Mouse (Mus musculus) heart, adult 8-10 months (tissue): ENCODE results near the gene Erbb2. TPM values are rescaled to one million over a fixed set of nuclear protein-coding genes. Genes with fewer than 3 reads are reported as not detected.
"Not testable (repeated sequence)": the region's sequence is repeated elsewhere in the genome, so short reads cannot be mapped to it uniquely, and the experiment has no call there.

Source experiments
- DNase-seq: peaks from one replicate; pipeline ENCODE4 v3.0.0; 2022; ENCODE audit warnings: low spot score
- total RNA-seq, 4 experiments: library from RNA; stranded (reverse); gene quantifications; 2 replicates each; pipeline ENCODE4 v1.2.4; 2022

The Erbb2 gene
- total RNA-seq: 1 to 10 TPM; 5.4 to 9.1 (median 8.0) TPM

DNA sequence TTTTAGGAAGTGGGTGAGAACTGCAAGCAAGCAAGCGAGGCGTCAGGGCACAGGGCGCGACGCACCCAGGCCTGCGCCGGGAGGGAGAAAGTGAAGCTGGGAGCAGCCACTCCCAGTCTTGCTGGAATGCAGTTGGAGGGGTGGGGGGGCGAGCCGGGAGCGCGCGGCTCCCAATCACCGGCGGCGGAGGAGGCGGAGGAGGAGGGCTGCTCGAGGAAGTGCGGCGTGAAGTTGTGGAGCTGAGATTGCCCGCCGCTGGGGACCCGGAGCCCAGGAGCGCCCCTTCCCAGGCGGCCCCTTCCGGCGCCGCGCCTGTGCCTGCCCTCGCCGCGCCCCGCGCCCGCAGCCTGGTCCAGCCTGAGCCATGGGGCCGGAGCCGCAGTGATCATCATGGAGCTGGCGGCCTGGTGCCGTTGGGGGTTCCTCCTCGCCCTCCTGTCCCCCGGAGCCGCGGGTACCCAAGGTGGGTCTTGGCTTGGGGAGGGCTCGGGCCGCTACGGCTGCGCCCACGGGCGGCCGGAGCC lies at the start of gene Erbb2:
Gene Erbb2 (plus strand): TSS at position 198 of the 524 bp plus-strand sequence.
- peak; percentile 59 for DNase-seq

DNA sequence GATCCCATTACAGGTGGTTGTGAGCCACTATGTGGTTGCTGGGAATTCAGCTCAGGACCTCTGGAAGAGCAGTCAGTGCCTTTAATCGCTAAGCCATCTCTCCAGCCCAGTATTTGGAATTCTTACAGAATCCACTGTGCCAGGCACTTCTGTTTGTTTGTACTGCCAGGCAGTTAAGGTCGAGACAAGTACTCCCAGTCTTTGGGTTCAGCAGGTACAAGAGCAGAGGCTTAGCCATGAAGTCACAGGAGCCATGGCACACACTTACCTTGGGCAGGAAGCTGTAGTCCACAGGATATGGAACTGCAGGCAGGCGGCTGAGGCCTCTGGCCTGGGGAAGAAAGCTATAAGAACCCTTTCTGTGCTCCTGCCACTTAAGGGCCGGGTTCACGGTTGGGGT lies 48.5 kb upstream of the Erbb2 start:
- no peak for DNase-seq

DNA sequence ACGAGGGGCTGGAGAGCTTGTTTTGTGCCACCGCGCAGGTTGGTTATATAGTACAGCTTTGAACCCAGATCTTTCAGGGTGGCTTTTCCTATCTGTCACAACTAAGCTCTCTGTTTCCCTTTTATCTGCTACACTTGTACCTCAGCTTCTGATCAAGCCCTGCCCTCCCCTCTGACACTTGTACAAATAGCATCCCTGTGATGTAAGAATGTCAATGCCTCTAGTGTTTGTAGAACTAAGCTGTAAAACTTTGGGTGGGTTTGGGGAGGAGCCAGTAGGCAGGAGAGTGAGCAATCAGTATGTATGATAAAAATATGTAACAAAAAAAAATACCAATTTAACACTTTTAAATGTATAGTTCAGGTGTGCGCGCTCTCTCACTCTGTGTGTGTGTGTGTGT lies 47.9 kb upstream of the Erbb2 start:
- DNase-seq: no peak

DNA sequence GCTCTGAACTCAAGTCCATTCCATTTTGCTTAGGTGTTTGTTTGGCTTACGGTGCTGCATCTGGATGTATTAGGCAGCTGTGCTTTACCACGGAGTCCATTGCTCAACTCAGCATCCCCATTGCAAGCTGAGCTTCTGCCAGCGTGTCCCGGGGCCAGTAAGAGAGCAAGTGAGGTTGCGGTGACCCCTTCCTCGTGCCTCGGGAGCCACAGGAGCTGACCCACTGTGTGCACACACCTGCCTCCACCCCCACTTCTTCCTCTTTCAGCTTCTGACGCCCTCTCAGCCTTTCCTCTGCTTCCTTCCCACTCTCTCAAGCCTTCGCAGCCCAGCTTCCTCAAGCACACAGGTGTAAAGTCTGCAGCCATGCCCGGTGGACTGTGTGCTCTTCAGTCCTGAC lies 46.0 kb upstream of the Erbb2 start:
- no peak for DNase-seq

DNA sequence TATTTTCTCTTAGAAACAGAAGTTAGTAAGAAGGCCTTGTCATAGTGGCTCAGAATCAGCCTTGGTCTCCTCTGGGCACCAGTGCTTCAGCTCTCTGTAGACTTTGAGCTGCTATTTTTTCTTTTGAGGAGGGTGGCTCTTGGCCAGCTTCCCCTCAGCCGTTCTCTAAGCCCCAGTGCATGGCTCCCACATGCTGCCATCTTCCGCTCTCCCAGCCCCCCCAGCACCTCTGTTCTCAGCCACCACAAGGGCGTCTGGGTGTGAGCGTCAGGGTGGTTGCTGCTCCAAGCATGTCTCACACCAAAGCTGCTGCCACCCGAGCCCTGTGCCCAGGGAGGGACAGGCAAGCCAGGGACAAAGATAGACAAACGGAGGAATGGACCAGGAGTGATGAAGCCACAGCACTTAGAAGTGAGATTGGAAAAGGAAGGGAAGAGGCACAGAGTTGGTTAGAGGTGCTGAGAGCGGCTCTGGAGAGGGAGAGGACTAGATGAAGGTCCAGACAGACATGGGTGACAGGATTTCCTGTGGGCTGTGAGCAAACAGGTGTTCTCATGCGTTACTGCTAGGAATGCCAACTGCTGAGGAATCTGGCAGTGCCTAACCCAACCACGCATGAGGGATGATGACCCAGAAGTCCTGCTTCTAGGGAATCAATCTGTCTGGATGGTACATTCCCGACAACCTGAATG lies 45.0 kb upstream of the Erbb2 start:
- no peak for DNase-seq

DNA sequence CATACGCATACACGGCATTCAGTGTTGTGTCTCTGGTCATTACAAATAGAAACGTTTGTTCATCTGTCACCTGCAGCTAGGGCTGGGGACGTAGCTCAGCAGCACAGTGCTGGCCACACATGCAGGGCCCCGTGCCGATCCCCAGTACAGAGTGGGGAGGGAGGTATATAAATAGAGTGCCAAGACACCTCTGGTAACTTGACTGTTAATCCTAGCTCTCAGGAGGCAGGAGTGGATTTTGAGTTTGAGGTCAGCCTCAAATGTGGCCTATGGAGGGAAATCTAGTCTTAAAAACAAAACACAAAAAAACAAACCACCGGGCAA lies 44.4 kb upstream of the Erbb2 start:
- DNase-seq: no peak

DNA sequence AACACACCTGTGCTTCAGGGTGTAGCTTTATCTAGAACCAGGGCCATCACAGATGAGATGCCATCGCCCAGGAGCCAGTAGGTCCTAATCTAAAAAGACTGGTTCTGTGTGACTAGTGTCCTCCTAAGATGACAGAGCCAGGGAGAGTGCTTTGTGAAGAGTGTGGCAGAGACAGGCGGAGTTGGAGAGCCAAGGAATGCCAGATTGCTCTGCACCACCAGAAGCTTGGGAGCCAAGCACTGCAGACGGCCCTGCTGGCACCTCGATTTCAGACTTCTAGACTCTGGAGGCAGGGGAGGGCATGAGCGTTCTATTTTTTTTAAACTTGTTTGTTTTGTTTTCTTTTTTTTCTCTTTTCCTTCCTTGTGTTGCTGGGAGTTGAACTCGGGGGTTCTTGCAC lies 42.9 kb upstream of the Erbb2 start:
- no peak for DNase-seq

DNA sequence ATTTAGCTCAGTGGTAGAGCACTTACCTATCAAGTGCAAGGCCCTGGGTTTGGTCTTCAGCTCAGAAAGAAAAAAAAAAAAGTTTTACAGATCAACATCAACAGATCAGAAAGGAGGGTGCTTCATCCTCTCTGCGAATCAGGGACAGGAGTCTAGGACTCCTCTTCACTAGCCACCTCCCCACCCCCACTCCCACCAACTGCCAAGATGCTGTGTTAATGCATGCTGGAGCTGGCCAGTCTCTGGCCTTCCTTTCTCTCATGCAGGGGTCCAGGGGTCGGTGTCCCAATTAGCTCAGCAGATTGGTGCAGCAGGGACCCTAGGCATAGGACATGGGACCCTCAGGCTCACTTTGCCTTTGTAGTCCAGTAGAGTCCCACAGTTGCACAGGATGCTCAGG lies 41.7 kb upstream of the Erbb2 start:
- DNase-seq: no peak

DNA sequence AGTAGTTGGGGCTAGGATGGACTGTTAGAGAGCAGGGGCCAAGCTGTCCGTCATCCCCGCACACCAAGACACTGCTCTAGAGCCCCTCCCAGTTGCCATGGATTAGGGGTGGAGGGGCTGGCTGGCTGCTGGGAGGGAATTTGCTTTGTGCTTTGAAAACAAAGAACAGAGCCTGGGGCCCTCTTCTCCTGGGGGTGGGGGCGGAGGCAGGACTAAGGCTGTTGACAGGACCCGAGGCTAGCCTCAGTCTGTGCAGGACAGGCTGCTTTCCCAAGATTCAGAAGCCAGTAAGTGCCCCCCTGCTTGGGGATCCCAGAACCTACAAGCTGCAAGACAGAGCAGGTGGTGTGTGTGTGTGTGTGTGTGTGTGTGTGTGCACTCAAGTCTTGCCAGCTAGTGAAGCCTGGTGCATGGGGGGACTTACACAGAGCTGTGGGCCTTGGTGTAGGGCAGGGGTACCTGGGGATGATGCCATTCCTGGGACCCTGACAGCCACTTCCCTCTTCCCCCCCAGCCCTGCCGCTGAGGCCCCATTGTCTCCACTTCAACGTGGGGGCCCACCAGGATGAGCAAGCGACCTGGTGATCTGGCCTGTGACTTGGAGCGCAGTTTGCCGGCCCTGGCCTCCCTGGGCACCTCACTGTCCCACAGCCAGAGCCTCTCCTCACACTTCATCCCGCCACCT lies 40.6 kb upstream of the Erbb2 start:
- DNase-seq: no peak

DNA sequence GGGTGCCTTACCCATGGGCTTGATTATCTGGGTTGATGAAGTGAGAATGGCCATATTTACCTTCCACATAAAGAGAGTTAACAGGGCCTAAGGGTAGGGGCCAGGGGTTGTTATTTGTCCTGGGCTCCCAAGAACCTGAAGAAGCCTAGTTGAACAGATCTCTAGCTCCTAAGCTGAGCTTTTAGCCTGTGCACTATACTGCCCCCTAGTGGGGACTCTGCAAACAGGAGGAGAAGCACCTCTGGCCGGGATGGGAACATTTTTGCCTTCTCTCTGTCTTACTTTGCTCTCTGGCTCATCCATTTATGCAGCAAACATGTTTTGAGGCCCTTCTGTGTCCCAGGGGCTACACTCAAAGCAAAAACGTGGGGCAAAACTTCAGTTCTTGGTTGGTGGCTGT lies 39.9 kb upstream of the Erbb2 start:
- DNase-seq: peak; percentile 61

DNA sequence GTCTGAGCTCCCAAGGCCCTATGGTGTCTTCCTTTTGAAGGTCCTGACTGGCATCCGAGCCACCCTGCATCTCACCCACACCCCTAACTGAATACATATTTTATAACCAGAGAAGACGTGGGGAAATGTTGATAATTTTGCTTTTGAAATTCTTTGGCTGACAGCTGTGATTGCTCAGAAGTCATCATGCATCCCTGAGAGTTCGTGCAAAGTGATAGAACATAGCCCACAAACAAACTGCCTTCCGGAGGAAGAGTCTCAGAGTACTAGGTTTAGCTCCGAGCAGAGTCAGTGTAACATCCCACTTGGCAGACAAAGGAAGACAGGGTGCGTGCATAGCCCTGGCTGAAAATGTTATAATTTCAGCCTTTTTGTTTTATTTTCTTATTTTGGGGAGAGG lies 39.0 kb upstream of the Erbb2 start:
- DNase-seq: no peak

DNA sequence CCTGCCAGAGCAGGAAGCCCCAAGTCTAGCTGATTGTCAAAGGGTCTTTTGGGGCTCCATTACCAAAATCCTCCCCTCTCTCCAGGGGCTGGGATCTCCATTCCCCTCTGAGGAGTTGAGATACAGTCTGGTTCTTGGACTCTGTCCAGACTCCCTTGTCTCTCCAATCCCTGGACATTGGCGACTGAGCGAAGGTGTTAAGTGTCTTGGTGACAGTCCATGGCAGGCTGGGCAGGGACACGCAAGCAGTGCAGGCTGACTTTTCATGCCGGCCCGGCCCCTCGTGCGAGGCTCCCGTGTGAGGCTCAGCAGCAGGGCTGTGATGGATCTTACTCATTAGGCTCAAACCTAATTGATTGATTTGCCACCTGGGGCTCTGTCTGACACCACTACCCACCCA lies 38.0 kb upstream of the Erbb2 start:
- DNase-seq: no peak

DNA sequence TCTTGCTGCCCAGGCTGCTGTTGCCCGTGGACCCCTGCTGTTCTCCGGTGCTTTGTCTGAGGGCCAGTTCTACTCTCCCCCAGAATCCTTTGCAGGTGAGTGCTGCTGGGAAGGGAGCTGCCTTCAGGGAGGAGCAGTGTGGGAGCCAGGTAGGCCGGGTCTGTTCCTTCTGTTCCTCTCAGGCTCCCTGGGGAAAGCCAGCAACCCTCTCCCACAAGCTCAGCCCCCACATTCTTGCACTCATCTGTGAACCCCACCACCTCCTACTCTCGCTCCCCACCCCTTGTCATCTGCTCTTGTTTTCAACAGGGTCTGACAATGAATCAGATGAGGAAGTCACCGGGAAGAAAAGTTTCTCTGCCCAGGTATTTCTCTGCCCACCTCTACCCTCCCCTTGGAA lies 35.5 kb upstream of the Erbb2 start:
- DNase-seq: no peak

DNA sequence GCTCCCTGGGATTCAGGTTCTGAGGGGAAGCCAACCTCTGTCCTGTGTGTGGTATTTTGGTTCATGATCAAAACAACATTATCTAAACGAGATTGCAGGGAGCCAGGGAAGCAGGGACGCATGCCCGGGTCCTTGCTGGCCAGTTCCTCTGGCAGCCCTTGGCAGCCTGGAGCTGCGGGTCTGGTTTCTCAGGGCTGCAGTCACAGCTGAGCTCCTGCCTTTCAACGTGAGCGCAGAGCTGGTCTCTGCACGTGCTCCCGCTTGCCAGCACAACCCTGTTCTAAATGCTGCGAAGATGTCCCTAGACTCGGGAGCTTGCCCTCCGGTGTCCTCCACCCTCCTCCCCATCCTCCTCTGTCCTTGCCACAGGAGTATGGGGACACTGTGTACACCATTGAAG lies 34.5 kb upstream of the Erbb2 start:
- peak; percentile 71 for DNase-seq

DNA sequence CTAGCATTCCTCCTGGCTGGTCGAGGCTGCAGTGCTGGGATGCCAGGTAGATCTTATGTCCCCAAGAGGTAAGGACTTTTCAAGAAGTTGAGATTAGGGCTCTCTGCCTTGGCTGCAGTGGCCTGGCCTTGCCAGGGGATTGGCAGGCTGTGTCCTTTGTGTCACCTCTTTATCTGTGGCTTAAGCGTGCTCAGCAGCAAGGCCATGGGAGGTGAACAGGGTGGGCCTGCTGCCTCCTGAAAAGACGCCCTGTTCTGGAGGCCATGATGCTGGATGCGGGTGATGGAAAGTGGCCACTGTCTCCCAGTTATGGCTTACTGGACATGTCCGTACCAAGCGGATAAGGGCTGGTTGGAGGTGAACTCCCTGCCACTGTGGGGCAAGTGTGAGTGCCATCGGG lies 32.9 kb upstream of the Erbb2 start:
- DNase-seq: peak; percentile 47

DNA sequence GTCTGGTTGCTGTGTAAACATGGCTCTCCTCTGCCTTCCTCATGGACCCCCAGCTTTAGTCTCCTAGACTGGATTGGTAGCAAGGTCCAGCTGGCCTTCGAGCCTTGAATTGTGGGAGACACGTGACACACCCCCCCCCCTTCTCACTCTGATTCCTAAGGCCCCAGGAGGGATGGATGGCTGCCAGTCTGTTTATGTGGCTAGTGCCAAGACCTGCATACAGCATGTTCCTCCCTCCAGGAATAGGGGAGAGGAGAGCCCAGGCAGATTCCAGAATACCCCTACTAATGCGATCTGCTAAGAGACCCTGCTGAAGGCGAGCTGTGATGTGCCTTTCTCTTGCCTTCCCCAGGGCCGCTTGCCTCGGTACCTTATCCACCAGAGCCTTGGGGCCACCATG lies 32.2 kb upstream of the Erbb2 start:
- no peak for DNase-seq

DNA sequence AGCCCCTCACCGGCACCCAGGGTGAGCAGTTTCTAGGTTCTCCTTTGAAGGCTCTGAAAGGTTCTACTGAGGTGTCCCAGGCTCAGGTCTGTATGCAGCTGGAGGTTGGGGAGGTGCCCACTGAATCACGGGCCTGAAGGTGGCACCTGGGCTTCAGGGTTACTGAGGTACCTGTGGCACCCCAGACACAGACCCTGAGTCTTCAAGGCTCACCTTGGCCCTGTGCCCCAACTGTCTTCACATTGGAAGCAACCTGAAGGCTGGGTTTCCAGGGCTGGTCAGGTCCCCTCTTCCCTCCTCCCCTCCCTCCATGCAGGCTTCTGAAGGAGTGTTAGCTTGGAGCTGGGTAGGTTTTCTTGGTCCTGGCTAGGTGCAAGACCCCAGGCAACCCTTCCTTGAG lies 30.6 kb upstream of the Erbb2 start:
- no peak for DNase-seq

DNA sequence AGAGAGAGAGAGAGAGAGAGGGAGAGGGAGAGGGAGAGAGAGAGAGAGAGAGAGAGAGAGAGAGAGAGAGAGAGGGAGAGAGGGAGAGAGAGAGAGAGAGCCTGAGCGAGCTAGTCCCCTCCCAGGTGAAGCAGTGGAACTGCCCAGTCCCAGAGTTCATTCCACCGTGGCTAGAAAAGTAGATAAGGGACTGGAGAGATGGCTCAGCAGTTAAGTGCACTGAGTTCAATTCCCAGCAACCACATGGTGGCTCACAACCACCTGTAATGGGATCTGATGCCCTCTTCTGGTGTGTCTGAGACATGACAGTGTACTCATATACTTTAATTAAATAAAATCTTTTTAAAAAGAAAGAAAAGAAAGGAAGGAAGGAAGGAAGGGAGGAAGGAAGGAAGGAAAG lies 29.9 kb upstream of the Erbb2 start:
- not testable (repeated sequence) for DNase-seq

DNA sequence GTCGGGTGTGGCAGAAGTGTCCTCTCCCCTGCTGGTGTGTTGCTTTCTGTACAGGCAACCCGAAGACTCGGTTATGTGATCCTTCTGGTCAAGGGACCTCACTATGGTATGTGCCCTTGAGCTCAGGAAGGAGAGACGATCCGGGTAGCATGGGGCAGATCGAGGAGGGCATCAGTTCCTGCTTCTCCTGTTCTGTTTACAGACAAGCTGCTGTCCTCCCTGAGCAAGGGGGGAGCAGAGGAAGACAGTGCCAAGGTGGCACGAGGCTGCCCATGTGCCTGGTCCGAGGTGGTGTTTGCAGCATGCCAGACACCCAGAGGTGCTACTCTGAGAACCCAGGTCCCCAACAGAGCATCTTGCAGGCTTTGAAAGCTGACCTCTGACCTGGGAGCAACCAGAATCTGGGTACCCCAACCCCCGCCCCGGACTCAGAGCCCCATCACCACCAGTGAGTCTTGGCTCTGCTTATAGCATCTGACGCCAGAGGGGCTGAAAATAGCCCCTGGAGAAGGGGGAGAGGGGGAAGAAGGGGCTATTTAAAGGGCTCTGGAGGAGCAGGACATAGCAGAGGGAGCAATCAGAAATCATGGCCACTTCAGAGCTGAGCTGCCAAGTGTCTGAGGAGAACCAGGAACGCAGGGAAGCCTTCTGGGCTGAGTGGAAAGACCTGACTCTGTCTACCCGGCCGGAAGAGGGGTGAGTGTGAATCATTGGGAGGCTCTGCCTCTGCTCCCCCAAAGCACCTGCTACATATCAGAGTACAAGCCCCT lies 28.8 kb upstream of the Erbb2 start, which contains the start of gene Tcap:
Gene Tcap (plus strand): TSS at position 551 of the 770 bp plus-strand sequence.
- DNase-seq: no peak

DNA sequence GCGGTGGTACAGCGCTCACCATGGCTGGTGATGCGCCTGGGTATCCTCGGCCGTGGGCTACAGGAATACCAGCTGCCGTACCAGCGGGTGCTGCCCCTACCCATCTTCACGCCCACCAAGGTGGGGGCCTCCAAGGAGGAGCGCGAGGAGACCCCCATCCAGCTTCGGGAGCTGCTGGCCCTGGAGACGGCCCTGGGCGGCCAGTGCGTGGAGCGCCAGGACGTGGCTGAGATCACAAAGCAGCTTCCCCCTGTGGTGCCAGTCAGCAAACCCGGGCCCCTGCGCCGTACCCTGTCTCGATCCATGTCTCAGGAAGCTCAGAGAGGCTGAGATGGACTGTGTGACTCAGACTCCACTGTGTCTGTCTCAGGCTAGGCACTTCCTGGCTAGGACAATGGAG lies 28.1 kb upstream of the Erbb2 start:
- DNase-seq: no peak

DNA sequence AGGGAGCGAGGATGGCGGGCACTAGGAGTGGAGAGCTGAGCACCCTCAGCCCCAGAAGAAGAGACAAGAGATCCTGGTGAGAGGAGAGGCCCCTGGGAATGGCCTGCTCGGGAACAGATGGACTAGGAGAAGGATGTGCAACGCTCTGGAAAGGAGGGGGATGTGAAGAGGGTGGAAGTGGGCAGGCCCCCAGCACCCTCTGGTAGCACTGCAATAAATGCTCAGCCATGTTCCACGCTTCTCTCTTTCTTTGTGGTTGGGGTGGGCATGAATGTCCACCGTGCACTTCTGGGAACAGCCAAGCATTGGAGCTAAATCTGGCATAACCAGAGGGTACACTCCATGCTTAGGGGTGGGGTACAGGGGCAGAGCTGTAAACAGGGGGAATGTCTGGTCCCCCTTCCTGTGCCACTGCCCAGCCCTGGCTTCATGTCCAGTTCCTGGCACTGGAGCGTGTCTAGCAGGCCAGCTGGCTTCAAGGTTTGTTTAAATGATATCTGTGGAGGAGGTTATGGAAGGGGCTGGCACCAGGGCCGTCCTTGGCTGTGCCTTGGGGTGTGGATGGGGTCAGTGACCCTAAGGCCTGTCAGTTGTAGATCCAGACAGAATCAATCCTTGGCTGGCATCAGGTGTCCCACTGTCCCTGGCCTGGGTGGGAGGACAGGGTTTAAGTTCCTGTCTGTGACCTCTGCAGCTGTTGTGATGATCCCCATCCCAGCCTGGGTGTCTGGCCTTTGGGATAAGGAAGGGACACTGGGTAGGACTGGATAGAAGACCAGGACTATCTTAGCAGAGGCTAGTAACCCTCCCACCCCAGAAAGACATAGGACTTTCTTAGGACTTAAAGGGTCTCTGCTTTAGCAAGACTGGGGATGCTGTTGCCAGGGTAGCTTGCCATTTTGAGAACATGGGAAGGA lies 27.3 kb upstream of the Erbb2 start:
- DNase-seq: no peak
